Mouse (Mus musculus): Measurements from ENCODE around the gene Kdm4b. TPM values are rescaled to one million over a fixed set of nuclear protein-coding genes. Genes with fewer than 3 reads are reported as not detected.

The Kdm4b gene
- 1.1 TPM for polyA plus RNA-seq (2014; fragmentation: Illumina TruSeq; extraction: RNeasy Lipid Tissue Mini Kit (QIAGEN cat#74804); ENCODE audit: low read depth, low replicate concordance)

DNA sequence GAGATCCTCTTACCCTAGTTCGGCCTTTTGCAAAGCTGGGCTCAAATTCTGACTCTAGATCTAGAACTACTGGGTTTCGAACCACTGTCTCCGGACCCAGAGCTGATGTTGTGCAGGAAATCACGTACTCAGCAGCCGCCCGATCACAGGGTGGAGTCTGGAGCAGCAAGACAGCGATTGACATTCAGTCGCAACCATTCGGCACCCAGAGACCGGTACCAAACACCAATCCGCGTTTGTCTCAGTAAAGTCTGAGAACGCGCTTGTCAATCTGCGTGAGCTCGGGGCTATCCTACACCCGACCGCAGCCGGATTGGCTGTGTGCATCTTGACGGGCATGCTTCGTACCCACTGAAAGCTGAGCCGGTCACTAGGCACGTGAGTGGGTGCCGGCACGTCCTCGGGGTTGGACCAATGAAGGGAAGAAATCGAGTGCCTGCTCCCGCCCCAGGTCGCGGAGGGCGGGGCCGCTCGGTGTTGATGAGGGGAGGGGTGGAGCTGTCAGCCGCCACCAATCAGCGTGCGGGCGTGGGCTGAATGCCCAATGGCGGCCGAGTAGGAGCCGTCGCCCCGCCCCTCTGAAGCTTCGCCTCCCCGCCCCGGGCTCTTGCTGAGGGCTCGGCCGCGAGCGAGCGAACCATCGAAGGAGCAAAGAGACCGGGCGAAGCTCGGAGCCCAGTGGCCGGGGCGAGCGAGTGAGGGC lies at the start of gene Kdm4b:
Gene Kdm4b (plus strand): TSS at position 613 of the 703 bp plus-strand sequence.

DNA sequence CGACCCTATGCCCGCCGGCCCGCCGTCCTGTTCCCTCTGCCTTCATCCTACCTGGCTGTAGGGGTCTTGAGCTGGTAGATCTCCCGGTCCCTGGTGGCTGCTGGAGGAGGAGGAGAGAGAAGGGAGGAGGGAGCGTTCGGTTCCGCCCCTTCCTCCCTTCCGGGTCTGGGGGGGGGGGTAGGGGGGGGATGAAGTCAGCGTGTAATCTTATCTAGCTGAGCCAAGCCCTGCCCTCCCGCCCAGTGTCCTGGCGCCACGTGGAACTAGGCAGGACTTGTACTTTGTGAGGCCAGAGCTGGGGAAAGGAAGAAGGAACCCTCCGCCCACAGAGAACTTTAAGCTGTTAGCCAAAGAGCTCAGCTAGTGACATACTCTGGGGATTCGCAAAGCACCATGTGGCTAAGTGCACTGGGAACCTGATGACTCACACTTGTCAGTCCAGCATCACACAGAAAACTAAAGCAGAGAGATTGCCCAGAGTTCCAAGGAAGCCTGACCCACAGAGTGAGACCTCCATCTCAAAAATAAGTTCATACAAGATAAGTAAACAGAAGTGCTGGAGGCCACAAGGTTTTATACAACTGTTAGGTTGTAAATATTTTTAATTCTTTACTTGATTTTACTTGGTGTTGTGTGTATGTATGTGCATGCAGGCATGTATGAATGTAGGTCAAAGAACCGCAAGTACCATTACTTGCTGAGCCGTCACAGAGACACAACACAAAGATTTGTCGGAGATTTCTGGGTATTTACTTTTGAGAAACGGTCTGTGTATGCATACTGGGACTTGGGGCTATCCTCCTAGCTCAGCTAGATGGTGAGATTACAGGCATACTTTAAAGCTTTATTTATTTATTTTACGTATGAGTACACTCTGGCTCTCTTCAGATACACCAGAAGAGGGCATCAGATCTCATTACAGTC lies 49.0 kb upstream of the Kdm4b start, which contains the start of gene Ticam1:
Gene Ticam1 (minus strand): TSS at position 144 of the 924 bp plus-strand sequence.

DNA sequence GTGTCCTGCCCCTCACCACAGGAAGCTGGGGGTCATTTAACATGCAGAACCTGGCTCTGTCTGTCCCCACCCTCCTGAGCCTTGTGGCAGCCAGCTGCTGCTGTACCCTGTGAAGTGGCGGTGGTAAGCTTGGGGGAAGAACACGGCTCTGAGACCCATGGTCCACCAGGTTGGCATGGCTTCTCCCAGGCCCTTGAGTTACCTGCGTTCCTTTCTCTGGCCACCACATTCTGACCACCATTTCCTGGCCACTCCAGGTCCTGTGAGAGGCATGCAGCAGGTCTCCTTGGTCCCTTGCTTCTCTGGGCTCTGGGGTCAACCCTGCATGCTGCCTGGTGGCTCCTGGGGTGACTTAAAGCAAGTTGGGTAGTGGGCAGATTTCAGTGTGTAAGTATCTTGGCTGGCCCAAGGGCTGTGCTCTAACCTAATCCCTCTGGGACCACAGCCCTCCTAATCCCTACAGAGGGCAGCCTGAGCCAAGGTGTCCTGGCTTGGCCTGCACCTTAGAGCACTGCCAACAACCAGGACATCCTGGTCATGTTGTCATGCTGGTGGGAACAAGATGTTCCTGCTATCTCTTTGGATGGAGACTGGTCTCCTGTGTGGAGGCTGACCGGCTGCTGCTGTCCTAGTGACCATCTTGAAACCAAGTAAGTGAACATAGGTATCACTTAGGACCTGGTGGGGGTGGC lies 33.2 kb upstream of the Kdm4b start, which contains the start of gene Plin3:
Gene Plin3 (minus strand): TSS at position 343 of the 692 bp plus-strand sequence.

DNA sequence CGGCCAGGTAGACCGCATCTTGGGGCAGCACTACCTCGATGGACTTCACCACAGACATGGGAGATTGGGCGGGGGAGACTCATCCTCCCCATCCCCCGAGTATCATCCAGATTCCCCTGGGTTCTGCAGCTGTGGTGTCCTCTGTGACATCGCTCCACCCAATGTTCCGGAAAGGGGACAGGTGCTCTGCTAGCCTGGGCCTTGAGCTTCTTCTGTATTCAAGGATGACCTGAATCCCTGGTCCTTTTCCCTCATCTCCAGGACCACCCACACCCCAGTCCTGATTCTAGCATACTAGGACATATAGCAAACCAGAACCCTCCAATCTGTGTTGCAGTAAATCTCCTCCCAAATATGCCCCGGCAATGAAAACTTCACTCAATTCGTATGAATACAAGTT lies 25.7 kb upstream of the Kdm4b start, which contains the start of gene Arrdc5:
Gene Arrdc5 (minus strand): TSS at position 101 of the 400 bp plus-strand sequence.

GRCm38 (mm10) chr17:56303160-56303846 lies 22.6 kb upstream of the Kdm4b start, which contains the start of gene Uhrf1:
Uhrf1 (plus strand) TSS chr17:56303321.

Other genes starting within 250 kb of the Kdm4b start
- 1.5 TPM for gene Hdgfl2, start 246.4 kb upstream of the Kdm4b start, polyA plus RNA-seq (2014; fragmentation: Illumina TruSeq; extraction: RNeasy Lipid Tissue Mini Kit (QIAGEN cat#74804); ENCODE audit: low read depth, low replicate concordance)
- gene Plin4, start 216.3 kb upstream of the Kdm4b start, polyA plus RNA-seq (2014; fragmentation: Illumina TruSeq; extraction: RNeasy Lipid Tissue Mini Kit (QIAGEN cat#74804); ENCODE audit: low read depth, low replicate concordance), result 0.20 TPM
- 0.89 TPM for gene Plin5, start 208.5 kb upstream of the Kdm4b start, polyA plus RNA-seq (2014; fragmentation: Illumina TruSeq; extraction: RNeasy Lipid Tissue Mini Kit (QIAGEN cat#74804); ENCODE audit: low read depth, low replicate concordance)
- not detected for gene Lrg1, start 204.1 kb upstream of the Kdm4b start, polyA plus RNA-seq (2014; fragmentation: Illumina TruSeq; extraction: RNeasy Lipid Tissue Mini Kit (QIAGEN cat#74804); ENCODE audit: low read depth, low replicate concordance)
- not detected for gene Sema6b, start 185.7 kb upstream of the Kdm4b start, polyA plus RNA-seq (2014; fragmentation: Illumina TruSeq; extraction: RNeasy Lipid Tissue Mini Kit (QIAGEN cat#74804); ENCODE audit: low read depth, low replicate concordance)
- 0.49 TPM for gene Tnfaip8l1, start 163.6 kb upstream of the Kdm4b start, polyA plus RNA-seq (2014; fragmentation: Illumina TruSeq; extraction: RNeasy Lipid Tissue Mini Kit (QIAGEN cat#74804); ENCODE audit: low read depth, low replicate concordance)
- gene Mydgf, start 142.1 kb upstream of the Kdm4b start, polyA plus RNA-seq (2014; fragmentation: Illumina TruSeq; extraction: RNeasy Lipid Tissue Mini Kit (QIAGEN cat#74804); ENCODE audit: low read depth, low replicate concordance), result 9.2 TPM
- gene Dpp9, start 107.2 kb upstream of the Kdm4b start, polyA plus RNA-seq (2014; fragmentation: Illumina TruSeq; extraction: RNeasy Lipid Tissue Mini Kit (QIAGEN cat#74804); ENCODE audit: low read depth, low replicate concordance), result 0.24 TPM
- 3.1 TPM for gene Fem1a, start 69.3 kb upstream of the Kdm4b start, polyA plus RNA-seq (2014; fragmentation: Illumina TruSeq; extraction: RNeasy Lipid Tissue Mini Kit (QIAGEN cat#74804); ENCODE audit: low read depth, low replicate concordance)
- gene Ticam1, start 49.3 kb upstream of the Kdm4b start, polyA plus RNA-seq (2014; fragmentation: Illumina TruSeq; extraction: RNeasy Lipid Tissue Mini Kit (QIAGEN cat#74804); ENCODE audit: low read depth, low replicate concordance), result 0.20 TPM
- 13.9 TPM for gene Plin3, start 33.2 kb upstream of the Kdm4b start, polyA plus RNA-seq (2014; fragmentation: Illumina TruSeq; extraction: RNeasy Lipid Tissue Mini Kit (QIAGEN cat#74804); ENCODE audit: low read depth, low replicate concordance)
- not detected for gene Arrdc5, start 25.8 kb upstream of the Kdm4b start, polyA plus RNA-seq (2014; fragmentation: Illumina TruSeq; extraction: RNeasy Lipid Tissue Mini Kit (QIAGEN cat#74804); ENCODE audit: low read depth, low replicate concordance)
- gene Uhrf1, start 22.7 kb upstream of the Kdm4b start, polyA plus RNA-seq (2014; fragmentation: Illumina TruSeq; extraction: RNeasy Lipid Tissue Mini Kit (QIAGEN cat#74804); ENCODE audit: low read depth, low replicate concordance), result 0.36 TPM
- 0.16 TPM for gene Ptprs, start 150.4 kb downstream of the Kdm4b start, polyA plus RNA-seq (2014; fragmentation: Illumina TruSeq; extraction: RNeasy Lipid Tissue Mini Kit (QIAGEN cat#74804); ENCODE audit: low read depth, low replicate concordance)
- gene Znrf4, start 186.4 kb downstream of the Kdm4b start, polyA plus RNA-seq (2014; fragmentation: Illumina TruSeq; extraction: RNeasy Lipid Tissue Mini Kit (QIAGEN cat#74804); ENCODE audit: low read depth, low replicate concordance), result not detected
- not detected for gene Gm20219, start 228.3 kb downstream of the Kdm4b start, polyA plus RNA-seq (2014; fragmentation: Illumina TruSeq; extraction: RNeasy Lipid Tissue Mini Kit (QIAGEN cat#74804); ENCODE audit: low read depth, low replicate concordance)

All from kidney, adult 10 weeks (tissue).